Mouse (Mus musculus): ENCODE measurements at regions not wholly inside any gene's neighbourhood (a gene's known extent, or its start where the extent isn't known, plus 50 kb on each side); places are given as distances from the start of the nearest gene placed in this dataset.

- no peak for TF ChIP-seq CTCF (conservative IDR thresholded peaks at IDR 0.05 in 1 of 2, IDR thresholded peaks at IDR 0.05 in 1 of 2; ENCODE audit: low read depth in 2 of 2, low read length in 2 of 2)
- TF ChIP-seq MEF2A (IDR thresholded peaks at IDR 0.05; ENCODE audit: borderline replicate concordance, low read depth, low read length), result no peak
- no peak for TF ChIP-seq SIN3A (IDR thresholded peaks at IDR 0.05; ENCODE audit: low read length)
- no peak for TF ChIP-seq POLR2A (IDR thresholded peaks at IDR 0.05; ENCODE audit: low read depth, low read length)
- no peak for TF ChIP-seq PAX5 (IDR thresholded peaks at IDR 0.05; ENCODE audit: low read length)
- no peak for TF ChIP-seq NRF1 (IDR thresholded peaks at IDR 0.05; ENCODE audit: low read depth, low read length)
- TF ChIP-seq EP300 (IDR thresholded peaks at IDR 0.05; ENCODE audit: low read length), result no peak
- TF ChIP-seq MAFK (IDR thresholded peaks at IDR 0.05; ENCODE audit: insufficient replicate concordance, low read length), result no peak
Observed at GRCm38 (mm10) chr10:34887601-34888000, 404.4 kb downstream of the Frk start.

All from CH12.LX (cell line).